Mouse (Mus musculus): ENCODE measurements around the gene Dhx29. TPM values are rescaled to one million over a fixed set of nuclear protein-coding genes. Genes with fewer than 3 reads are reported as not detected.
"Not testable (repeated sequence)": the region's sequence is repeated elsewhere in the genome, so short reads cannot be mapped to it uniquely, and the experiment has no call there.

Gene Dhx29
- total RNA-seq, 4 experiments from 2014 or later: 14.3 to 15.4 (median 15.1) TPM

DNA sequence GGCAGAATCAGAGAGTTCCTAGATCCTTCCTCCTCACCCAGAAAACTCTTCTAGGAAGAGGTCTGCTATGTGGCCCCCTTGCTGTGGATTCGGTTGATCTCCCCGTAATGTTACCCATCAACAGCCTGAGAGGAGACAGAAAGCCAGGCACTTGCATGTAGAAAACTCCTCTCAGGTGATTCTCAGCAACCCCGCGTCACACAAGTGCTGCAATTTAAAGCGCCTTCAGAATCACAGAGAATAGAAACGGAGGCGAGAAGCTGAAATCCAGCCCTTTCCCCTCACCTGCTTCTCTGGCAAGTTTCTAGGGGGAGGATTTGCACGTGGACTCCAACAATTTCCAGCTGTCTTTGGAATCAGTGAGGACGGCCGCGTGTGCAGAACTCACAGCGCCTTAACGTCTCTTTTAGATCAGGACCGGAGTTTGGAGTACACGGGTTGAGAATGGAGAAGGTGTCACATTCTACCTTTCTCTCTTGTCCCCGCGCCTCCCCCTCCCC is 59.2 kb downstream of the Dhx29 start:
- no peak for DNase-seq (ENCODE audit: low spot score)

GRCm38 (mm10) chr13:112987532-112987943 is 60.3 kb downstream of the Dhx29 start, which contains the start of gene Ccno:
Ccno (plus strand) TSS chr13:112987802.
- DNase-seq (ENCODE audit: low spot score): peak; percentile 88

- no peak for DNase-seq (ENCODE audit: low spot score)
These were observed 60.7 kb downstream of the Dhx29 start for GRCm38 (mm10) chr13:112987991-112988390.

GRCm38 (mm10) chr13:112988866-112989265 is 61.6 kb downstream of the Dhx29 start:
- no peak for DNase-seq (ENCODE audit: low spot score)

DNA sequence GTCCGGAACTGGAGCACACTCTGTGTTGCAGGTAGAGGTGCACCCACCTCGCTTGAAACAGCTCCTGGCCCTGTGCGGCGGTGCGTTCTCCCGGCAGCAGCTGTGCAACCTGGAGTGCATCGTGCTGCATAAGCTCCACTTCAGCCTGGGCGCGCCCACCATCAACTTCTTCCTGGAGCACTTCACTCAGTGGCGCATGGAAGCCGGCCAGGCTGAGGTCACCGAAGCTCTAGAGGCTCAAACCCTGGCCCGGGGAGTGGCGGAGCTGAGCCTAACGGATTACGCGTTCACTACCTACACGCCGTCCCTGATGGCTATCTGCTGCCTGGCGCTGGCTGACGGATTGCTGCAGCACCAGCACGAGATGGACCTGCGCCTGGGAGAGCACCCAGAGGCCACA is 62.3 kb downstream of the Dhx29 start:
- DNase-seq (ENCODE audit: low spot score): no peak

GRCm38 (mm10) chr13:112990346-112990745 is 63.1 kb downstream of the Dhx29 start:
- no peak for DNase-seq (ENCODE audit: low spot score)

GRCm38 (mm10) chr13:112993531-112994152 is 66.4 kb downstream of the Dhx29 start, which contains the start of gene Mcidas:
Mcidas (plus strand) TSS chr13:112993845.
- no peak for DNase-seq (ENCODE audit: low spot score)

DNA sequence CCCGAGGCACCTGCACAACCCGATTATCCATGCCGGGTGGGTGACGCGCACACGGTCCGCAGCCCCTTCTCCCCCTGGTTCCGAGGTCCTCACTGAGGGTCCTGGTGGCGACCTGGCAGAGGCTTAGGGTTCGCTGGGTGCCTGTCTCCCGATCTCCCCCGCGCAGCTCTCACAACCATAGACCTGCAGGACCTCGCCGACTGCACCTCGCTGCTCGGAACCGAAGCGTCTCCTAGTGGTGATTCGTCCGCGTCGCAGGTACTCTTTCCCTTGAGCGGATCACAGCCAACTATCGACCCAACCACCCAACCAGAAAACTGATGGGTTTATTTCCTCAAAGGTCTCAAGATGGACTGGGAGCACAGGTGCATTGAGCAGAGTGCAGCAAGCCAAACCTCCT is 66.9 kb downstream of the Dhx29 start:
- DNase-seq (ENCODE audit: low spot score): no peak

- no peak for DNase-seq (ENCODE audit: low spot score)
These were observed 69.2 kb downstream of the Dhx29 start for GRCm38 (mm10) chr13:112996407-112996806.

GRCm38 (mm10) chr13:112997369-112997768 is 70.1 kb downstream of the Dhx29 start:
- DNase-seq (ENCODE audit: low spot score): no peak

DNA sequence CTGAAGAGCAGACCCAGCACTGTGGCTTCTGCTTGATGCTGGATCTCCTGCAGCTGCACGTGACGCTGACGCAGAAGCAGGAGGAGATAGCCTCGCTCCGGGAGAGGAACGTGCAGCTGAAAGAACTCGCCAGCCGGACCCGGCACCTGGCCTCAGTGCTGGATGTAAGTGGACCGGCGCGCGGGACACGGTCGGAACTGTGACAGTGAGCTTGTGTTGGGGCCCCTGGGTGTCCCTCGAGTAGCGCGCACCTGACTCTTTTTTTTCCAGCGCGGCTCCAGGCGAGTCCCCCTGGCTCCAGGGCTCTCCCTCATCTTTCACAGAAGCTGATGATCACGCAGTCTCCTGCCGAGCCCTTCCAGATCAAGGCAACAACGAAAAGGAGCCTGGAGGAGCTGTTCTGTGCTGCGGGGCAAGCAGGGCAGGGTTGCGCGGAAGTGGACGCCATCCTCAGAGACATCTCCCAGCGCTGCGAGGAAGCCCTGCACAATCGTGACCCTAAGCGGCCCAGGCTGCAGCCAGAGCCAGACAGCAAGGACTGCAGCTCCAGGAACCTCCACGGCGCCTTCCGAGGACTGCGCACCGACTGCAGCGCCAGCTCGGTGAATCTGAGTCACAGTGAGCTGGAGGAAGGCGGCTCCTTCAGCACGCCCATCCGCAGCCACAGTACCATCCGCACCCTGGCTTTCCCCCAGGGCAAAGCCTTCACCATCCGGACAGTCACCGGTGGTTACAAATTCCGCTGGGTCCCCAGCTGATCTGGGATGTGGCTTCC is 71.4 kb downstream of the Dhx29 start:
- no peak for DNase-seq (ENCODE audit: low spot score)

GRCm38 (mm10) chr13:113000090-113000489 is 72.8 kb downstream of the Dhx29 start:
- DNase-seq (ENCODE audit: low spot score): no peak

DNA sequence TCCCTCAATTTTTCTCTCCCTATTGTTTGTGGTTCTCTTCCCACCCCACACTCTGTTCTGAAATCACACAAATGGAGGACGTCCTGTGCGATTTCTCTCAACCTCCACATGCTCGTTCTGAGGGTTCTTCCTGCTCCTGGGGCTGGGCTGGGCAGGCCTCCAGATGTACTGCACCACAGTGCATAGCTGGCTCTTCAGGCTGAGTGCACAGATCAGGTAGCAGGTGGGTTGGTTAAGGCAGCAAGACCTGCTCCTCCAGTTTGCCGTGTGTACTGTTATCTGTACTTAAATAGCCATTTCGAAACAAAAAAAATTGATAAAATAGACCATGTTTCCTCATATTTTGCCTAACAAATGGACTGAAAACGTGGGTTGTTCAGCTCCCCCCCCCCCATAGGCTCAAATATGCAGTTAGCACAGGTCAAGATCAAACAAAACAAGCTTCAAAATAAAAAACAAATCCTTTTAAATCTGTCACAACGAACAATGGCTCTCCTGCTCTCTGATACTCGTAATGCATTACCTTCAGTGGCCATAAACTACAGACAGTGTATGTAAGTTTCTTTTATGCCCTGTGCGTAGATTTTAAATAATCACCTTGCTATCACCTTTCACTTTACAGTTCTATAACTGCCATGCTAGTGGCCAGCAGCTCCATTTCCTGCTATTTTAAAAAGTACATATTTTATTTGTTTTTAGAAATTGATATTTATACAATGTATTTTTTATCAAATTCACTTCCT is 73.5 kb downstream of the Dhx29 start:
- DNase-seq (ENCODE audit: low spot score): no peak

GRCm38 (mm10) chr13:113012683-113013082 is 85.4 kb downstream of the Dhx29 start:
- DNase-seq (ENCODE audit: low spot score): no peak

GRCm38 (mm10) chr13:113013174-113013953 is 86.1 kb downstream of the Dhx29 start:
- DNase-seq (ENCODE audit: low spot score): not testable (repeated sequence)

Other genes starting within 250 kb of the Dhx29 start
- 10 to 100 TPM; 36.4 to 44.4 (median 39.3) TPM for gene Plpp1, start 126.7 kb upstream of the Dhx29 start, total RNA-seq (2022)
- gene Mtrex, start 56 bp upstream of the Dhx29 start, total RNA-seq (2022): 10 to 100 TPM; 22.1 to 27.2 (median 26.0) TPM
- gene Ccno, start 60.3 kb downstream of the Dhx29 start, total RNA-seq (2022): under 1 TPM in 2 of 4 experiments, not detected in 2; 0.16 to 0.50 TPM
- not detected for gene Mcidas, start 66.4 kb downstream of the Dhx29 start, total RNA-seq (2022)
- not detected for gene Cdc20b, start 107.7 kb downstream of the Dhx29 start, total RNA-seq (2022)
- gene Gpx8, start 119.0 kb downstream of the Dhx29 start, total RNA-seq (2022): 10 to 100 TPM; 32.6 to 36.7 (median 35.6) TPM
- gene Gzma, start 173.5 kb downstream of the Dhx29 start, total RNA-seq (2022): under 1 TPM in 2 of 4 experiments, not detected in 2; 0.46 to 0.95 TPM

All from heart, adult 8-10 months (tissue).